Mouse (Mus musculus) CD8-positive naive resting alpha-beta T cell, adult 2 months (primary cell): ENCODE data around the gene Vars.
"Not testable (repeated sequence)": the region's sequence is repeated elsewhere in the genome, so short reads cannot be mapped to it uniquely, and the experiment has no call there.

Experiments used
- DNase-seq, 2 experiments: peaks; one replicate each; pipeline ENCODE4 v3.0.0; 2022; ENCODE audit warnings: low read depth in 2 of 2, low spot score in 2 of 2

Vars gene

DNA sequence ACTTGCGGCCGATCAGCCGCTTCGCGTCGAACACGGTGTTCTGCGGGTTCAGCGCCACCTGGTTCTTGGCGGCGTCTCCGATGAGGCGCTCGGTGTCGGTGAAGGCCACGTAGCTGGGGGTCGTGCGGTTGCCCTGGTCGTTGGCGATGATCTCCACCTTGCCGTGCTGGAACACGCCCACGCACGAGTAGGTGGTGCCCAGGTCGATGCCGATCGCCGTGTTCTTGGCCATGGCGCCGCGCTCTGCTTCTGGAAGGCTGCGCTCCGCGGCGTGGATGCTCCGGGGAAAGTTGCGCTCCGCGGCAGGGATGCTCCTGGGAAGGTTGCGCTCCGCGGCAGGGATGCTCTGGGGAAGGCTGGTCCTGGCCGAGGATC lies 29.1 kb upstream of the Vars start:
- not testable (repeated sequence) for DNase-seq

DNA sequence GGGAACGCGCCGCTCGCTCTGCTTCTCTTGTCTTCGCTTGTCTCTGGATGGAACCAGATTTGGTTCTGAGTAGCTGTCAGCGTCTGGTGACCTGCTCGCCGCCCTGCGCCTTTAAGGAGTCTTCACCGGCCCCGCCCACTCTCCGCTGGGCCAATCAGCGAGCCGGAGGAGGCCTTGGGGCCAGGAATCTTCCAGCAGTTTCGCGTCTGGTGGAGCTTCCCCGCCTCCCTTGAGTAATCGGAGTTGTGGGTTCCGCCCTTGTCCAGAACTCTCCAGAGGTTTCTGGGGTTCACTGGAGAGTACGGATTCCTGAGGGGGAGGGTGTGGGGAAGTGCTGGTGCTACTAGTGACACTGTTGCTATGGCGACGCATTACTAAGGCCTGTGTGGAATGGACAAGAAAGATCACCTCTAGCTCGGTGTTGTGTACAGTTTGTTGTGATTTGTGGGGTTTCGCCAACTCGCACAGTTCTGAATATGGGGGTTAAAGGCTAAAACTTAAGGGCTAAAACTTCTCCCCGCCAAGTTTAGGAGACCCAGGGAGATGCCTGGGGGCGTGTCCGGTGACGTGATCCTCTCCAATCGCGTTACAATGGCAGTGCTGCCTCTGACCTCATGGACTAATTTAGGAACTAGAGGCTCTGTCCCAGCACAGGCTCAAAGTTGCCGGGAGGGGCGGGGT lies 28.6 kb upstream of the Vars start, which contains the start of the genes Hspa1a and Hspa1l:
Gene Hspa1a, minus strand, starts transcription at position 88 of the 681 bp plus-strand sequence.
Gene Hspa1l, plus strand, starts transcription at position 635 of the 681 bp plus-strand sequence.
- DNase-seq: peak; percentile 13 to 57

DNA sequence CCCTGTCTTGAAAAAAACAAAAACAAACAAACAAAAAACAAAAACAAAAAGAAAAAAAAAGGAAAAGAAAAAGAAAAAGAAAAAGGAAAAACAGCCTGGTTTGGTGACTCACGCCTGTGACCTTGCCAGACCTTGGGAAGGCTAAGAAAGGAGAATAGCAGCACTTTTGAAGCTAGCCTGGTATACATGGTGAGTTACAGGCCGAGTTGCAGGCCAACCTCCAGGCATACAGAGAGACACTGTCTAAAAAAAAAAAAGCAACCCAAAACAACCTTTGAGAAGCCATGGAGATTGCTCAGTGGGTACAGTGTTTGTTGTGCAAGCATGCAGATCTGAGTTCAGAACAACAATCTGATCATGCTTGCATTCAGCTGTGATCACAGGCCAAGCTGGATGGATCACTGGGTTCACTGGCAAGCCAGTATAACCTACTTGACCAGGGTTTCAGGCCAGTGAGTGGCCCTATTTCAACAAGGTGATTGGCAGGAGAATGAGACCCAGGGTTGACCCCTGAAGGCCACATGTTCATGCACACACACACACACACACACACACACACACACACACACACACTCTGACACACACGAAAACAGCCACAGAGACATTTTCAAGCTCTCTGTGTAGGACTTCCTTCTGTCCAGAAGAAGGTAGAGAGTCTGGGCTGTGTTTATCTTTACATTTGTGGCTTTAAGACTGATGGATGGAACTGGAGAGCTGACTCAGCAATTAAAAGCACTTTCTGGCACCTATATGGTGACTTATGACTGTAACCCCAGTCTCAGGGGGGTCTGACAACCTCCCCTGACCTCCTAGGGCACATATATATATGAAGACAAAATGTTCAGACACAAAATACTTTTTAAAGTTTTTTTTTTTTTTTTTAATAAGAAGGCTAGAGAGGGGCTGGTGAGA lies 24.9 kb upstream of the Vars start:
- DNase-seq: no peak

DNA sequence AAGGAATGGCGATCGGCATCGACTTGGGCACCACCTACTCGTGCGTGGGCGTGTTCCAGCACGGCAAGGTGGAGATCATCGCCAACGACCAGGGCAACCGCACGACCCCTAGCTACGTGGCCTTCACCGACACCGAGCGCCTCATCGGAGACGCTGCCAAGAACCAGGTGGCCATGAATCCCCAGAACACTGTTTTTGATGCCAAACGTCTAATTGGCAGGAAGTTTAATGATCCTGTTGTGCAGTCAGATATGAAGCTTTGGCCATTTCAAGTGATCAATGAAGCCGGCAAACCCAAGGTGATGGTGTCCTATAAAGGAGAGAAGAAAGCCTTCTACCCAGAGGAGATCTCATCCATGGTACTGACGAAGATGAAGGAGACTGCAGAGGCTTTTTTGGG lies 23.8 kb upstream of the Vars start:
- DNase-seq: no peak

DNA sequence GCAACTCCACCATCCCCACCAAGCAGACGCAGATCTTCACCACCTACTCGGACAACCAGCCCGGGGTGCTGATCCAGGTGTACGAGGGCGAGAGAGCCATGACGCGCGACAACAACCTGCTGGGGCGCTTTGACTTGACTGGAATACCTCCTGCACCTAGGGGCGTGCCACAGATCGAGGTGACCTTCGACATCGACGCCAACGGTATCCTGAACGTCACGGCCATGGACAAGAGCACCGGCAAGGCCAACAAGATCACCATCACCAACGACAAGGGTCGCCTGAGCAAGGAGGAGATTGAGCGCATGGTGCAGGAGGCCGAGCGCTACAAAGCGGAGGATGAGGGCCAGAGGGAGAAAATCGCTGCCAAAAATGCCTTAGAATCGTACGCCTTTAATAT lies 22.5 kb upstream of the Vars start:
- DNase-seq: no peak

DNA sequence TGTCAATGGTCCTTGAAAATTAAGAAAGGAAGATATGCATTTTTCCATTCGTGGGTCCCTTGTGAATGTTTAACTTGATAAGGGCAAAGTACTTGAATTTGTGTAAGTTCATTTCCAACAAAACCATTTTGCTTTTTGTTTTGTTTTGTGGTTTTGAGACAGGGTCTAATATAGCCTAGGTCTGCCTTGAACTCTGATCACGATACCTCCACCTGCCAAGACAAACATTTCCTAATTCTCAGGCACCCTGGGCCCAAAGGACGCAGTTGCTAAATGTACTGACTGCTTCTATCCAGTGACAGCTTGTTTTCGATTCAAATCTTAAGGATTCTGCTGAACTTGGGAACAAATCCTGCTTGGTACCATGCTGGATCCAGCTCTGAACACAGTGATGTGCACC lies 21.2 kb upstream of the Vars start:
- no peak for DNase-seq

DNA sequence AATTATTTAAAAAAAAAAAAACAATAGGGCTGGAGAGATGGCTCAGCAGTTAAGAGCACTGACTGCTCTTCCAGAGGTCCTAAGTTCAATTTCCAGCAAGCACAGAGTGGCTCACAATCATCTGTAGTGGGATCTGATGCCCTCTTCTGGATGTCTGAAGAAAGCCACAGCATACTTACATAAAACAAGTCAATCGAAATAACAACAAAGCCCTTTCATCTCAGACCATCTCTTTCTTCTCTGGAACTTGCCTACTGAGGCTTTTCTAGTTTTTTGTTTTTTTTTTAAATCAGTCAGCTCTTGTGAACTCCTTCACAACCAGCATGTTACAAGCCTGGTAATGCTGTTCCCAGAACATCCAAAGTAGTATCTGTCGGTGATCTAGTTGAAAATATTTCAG lies 20.1 kb upstream of the Vars start:
- peak; percentile 30 to 51 for DNase-seq

DNA sequence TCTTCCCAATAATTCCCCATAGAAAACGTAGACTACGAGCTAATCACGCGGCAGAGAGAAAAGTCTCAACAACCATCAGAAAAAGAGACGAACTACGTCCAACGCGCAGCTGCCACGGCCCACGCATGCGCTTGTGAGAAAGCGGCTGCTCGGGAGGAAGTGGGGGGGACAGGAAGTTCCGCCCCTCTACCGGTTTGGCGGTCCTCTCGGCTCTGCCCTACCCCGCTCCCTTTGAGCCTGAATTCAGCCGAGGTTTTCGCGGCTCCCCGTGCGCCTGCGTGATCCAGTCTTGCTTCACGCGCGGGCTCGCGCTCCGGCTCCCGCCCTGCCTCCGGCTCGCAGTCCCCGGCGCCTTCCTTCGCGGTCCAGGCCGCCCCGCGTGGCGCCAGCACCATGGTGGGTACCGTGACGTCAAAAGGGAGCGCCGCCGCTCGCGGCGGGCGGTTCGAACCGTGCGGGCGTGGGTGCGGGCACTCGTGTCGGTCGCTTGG lies 19.1 kb upstream of the Vars start, which contains the start of gene Lsm2:
Gene Lsm2, plus strand, starts transcription at position 173 of the 491 bp plus-strand sequence.
- DNase-seq: peak; percentile 87 to 89

DNA sequence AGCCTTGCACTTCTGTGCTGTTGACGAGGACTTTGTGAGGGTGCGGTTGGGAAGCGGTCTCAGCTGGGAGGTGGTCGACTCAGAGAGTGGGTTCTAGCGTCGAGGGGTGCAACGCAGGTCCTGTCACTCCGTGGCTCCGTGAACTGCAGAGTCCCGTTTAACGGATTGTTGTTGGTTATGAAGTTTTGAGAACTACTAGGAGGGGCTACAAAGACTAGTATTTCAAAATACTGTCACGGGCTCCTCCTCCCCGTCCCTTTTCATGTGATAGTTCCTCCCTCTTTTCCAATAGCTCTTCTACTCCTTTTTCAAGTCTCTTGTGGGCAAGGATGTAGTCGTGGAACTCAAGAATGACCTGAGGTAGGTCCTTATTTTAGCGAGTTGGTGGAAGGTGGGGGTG lies 18.5 kb upstream of the Vars start:
- no peak for DNase-seq

DNA sequence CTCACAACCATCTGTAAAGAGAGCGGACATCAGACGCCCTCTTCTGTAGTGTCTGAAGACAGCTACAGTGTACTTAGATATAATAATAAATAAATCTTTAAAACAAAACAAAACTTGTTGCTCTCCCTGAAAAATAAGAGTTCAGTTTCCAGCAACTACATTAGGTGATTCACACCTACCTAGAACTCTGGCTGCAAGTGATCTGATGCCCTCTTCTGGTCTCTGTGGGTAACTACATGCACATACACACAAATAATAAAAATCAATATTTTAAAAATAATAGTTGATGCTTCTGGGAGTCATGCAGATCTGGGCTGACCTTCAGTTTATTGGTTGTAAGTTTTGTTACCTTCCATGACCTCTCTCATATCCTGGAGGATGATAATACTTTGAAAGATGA lies 16.6 kb upstream of the Vars start:
- DNase-seq: peak in 1 of 2 experiments; percentile 37

DNA sequence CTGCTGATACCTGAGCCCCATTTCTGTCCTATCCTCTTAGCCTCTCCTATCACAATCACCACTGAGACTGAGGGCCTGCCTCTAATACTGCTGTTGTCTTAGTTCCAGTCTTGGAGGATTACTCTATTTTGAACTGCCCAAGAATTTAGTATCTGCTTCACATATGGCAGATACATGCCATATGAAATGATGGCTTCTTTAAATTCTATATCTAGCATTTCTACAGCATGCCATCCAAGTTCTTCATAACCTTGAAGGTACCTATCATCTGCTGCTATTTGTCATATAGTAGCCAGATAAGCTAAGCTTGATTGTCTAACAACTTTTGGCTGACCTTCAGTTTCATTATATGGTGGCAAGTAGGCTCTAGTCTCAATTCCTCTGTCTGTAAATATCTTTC lies 6.0 kb upstream of the Vars start:
- DNase-seq: no peak

DNA sequence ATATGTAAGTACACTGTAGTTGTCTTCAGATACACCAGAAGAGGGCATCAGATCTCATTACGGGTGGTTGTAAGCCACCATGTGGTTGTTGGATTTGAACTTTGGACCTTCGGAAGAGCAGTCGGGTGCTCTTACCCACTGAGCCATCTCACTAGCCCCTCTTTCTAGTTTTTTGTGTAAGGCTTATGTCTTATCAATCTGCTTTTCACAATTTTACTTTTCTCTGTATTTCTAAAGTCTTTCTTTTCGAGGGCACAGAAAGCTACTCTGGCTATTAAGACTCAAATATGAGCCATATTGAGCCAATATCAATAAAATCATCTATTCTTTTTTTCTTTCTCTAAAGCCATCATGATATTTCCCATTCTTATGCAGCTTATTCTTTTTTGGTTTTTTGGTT lies 5.6 kb upstream of the Vars start:
- not testable (repeated sequence) for DNase-seq

DNA sequence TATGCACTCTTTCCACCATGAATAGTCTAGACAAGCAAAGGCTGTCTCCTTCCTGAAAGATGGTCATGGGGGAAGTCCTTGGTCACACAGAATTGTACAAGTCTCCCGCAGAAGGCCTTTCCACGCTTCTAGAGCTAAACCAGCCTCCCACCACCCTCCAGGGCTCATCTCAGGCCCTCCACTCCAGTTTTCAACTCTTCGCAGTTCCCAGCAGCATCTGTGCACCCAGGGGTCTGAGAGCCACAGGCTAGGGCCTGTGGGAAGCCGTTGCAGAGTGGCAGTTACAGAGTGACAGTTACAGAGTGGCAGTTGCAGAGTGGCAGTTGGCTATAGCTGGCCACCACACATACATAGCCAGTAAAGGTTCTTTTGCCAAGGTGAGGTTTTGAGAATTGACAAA lies 4.9 kb upstream of the Vars start:
- DNase-seq: not testable (repeated sequence)

DNA sequence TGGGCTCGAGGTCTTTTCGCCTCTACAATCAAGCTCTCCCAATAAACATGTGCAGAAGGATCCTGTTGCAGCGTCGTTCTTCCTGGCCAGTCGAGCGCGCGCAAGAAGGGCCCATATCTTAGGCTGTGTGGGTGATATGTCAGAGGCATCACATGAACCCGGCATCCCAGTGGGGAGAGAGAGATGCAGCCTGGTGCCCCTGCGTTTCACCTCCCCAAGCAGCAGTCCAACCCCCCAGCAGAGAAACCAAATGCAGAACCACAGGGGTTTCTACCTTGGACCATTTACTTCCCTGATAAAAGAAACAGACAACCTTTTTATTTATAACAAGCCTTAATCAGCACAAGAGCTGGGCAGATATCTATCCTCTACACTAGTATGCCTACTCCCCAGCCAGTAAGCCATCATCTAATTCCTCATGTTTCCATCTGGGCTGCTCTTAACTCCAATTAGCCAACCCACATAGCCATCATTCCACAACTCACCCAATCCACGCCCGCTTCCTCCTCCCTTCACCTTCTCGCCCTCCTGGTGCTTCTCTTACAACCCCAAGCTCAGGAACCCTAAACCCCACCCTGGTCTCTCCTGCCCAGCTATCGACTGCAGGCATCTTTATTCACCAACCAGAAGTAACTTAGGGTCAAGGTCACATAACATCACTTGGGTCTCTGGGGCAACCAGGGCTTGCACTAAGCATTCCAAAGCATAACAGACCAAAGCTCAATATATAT lies 4.2 kb upstream of the Vars start:
- no peak for DNase-seq

DNA sequence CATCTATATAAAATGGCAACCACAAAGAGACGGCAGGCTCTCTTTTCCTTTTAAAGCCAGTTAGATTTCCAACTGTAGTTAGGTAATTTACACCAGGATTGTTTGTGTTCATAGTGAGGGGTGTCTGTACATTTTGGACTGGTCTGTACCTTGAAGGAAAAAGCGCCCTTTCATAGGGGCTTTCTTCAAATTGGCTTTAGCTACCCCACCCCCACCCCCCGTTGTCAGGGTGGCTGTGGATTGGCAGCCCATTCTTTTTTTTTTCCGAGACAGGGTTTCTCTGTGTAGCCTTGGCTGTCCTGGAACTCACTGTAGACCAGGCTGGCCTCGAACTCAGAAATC lies 3.7 kb upstream of the Vars start:
- no peak for DNase-seq

DNA sequence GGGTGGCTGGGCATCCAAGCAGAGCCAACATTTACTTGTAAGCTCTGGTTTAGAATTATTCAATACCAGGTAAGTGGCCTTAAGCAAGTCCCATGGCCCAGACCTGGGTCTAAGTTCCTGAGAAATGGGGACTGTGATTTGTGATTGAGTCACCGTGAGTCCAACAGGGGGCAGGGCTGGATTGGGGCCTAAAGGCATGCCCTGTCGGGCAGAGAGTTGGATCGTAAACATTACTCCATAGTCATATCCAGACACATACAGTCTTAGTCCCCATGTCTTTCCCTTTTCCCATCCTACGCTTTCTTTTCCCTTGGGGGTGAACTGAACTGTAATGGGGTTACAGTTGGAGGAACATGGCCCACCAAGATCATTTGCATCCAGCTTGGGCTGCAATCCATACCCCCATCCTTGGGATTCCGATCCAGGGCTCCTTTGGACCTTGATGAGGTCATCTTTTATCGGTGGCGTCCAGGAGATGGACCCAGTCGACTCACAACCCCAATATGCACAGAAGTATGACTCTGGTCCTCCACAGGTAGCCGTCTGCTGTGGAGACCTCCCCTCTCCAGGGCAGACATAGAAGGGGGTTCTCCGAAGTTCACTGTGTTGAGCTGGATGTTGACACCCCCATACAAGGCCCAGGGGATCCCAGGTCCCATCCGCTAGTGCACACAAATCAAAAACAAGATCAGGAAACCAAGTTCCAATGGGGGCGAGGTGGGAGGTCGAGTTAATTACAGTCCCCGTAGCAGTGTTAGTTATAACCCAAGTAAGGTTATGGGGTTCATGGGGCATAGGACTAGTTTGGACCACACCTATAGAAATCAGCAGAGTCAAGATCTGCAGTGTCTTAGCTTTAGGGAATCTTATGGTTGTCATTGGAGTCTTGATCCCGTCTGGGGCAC lies 2.0 kb upstream of the Vars start:
- DNase-seq: no peak

DNA sequence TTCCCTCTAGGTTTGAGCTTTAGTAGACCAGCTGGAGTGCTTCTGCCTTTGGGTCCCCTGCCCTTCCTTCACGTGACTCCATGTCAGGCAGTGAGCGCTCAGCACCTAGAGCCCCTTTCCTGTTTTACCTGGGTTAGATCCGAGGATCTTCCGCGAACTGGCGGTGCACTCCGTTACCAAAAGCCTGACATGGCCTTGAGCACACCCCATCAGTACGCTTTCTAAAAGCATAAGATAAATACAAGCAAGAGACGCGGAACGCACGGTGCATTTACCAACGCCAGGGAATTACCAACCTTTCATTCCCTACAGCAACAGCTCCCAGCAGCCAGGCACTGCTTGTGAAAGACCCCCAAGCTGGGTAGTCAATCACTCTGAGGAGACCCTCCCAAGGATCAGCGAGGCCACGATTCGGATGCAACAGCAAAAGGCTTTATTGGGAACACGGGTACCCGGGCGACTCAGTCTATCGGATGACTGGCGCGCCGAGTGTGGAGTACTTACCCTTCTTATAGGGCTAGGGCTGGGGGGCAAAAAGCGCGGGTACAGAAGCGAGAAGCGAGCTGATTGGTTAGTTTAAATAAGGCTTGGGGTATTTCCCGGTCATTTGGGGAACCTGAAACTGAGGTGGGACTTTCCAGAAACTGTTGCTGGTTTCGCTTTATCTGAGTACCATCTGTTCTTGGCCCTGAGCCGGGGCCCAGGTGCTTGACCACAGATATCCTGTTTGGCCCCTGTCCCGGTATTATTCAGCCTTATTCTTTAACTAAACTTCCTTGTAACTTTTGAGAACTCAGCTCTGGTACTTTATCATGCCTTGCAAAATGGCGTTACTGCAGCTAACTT lies 693 bp upstream of the Vars start:
- peak in 1 of 2 experiments; percentile 20 for DNase-seq

DNA sequence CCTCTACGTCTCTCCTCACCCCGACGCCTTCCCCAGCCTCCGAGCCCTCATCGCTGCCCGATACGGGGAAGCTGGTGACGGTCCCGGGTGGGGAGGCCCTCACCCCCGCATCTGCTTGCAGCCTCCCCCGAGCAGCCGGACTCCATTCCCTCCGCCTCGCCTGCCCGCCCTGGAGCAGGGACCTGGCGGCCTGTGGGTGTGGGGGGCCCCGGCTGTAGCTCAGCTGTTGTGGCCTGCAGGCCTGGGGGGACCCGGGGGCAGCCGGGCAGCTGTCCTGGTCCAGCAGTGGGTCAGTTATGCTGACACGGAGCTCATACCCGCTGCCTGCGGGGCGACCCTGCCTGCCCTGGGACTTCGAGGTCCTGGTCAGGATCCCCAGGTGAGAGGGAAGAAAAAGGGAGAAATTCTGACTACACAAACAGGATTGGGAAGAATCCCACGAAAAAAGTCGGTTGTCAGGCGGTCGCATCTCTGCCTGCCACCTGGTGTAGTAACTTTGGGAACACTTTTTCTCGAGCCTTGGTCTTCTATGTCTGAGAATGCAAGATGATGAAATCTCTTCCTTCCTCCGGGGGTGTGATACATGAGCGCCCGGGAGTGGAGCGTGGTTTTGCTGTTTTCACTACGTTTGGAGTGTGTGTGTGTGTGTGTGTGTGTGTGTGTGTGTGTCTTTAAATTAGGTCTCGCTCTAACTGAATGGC lies 815 bp downstream of the Vars start:
- peak; percentile 26 to 43 for DNase-seq
